Mouse (Mus musculus): ENCODE measurements around the gene C130050O18Rik. TPM values are rescaled to one million over a fixed set of nuclear protein-coding genes. Genes with fewer than 3 reads are reported as not detected.

C130050O18Rik gene
- total RNA-seq, 1 experiment = 0.49 TPM

DNA sequence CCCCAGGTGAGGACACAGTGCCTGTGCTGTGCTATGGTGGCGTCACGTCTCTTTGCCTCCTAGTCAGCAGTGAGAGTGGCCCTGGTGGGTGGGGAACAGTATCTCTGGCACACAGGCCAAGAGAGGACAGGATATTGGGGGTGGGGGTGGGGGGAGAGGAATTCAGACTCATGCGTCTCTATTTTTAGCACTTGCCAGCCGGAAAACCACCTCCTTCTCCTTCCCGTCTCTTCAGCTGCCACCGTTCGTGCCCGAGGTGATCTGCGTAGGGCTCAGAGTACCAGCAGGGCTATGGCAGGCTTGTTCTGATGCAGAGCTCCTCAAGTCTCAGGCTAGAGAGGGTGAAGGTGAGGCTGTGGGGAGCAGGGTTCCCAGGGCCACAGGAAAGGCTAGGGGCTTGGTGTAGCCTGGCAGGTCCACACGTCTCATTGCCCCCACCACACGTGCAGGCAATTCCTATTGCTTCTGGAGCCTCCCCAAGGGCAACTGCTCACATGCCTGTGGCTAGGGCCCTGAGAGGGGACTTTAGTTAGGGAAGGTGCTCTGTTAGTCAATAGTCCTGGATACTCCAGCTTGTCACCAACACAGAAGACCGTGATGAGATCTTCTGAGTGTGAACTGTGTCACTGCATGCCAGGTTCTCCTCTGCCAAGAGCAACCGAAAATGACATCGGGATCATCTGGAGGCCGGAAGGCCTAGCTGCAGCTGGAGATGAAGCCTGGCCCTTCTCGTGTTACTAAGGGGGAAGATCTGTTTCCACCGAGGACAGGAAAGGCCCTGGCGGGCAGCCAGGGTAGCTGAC is 27.4 kb upstream of the C130050O18Rik start, which contains the start of gene Gpr146:
Gene Gpr146 (plus strand): TSS at position 230 of the 803 bp plus-strand sequence.
- Histone ChIP-seq H3K4me1 (ENCODE audit: control insufficient read depth in 2 of 2, insufficient read depth in 2 of 2, low read length in 2 of 2, poor library complexity in 1 of 2) (peaks cover 12 to 29% of the 10 kb centered on the region in 2 experiments), H3K36me3 (ENCODE audit: control insufficient read depth, insufficient read depth, low read length, poor library complexity, severe bottlenecking) (no peaks in the 10 kb centered on the region), H3K4me3 (ENCODE audit: insufficient read depth in 1 of 2, low read depth in 1 of 2, low read length in 2 of 2, poor library complexity in 1 of 2, severe bottlenecking in 1 of 2) (no peak within 1 kb of the TSS), H3K9ac (ENCODE audit: insufficient read depth, low read depth, low read length, poor library complexity, severe bottlenecking) (no peak within 1 kb of the TSS), H3K9me3 (ENCODE audit: control insufficient read depth, insufficient read depth, low read depth, low read length) (no peaks in the 10 kb centered on the region), H3K27ac (ENCODE audit: insufficient read depth, low read depth, low read length, poor library complexity, severe bottlenecking) (no peak within 1 kb of the TSS)
- no peak for TF ChIP-seq CHD2 (IDR thresholded peaks at IDR 0.05; ENCODE audit: low read depth, low read length)
- TF ChIP-seq ZNF384 (IDR thresholded peaks at IDR 0.05; ENCODE audit: low read depth, low read length) = no peak
- no peak for TF ChIP-seq HCFC1 (IDR thresholded peaks at IDR 0.05; ENCODE audit: borderline replicate concordance, insufficient read depth, low read length)
- TF ChIP-seq ZC3H11A (IDR thresholded peaks at IDR 0.05; ENCODE audit: borderline replicate concordance, low read depth, low read length) = no peak
- no peak for TF ChIP-seq MAFK (IDR thresholded peaks at IDR 0.05; ENCODE audit: insufficient read depth, low read depth, low read length)
- in situ Hi-C loops (cut with MboI; ENCODE audit: low sequenced_read_pairs in 2 of 2, unreplicated experiment in 2 of 2) = no loop called here
- DNase-seq (ENCODE audit: low read depth, low spot score) = no peak

GRCm38 (mm10) chr5:139378271-139378556 is 26.9 kb upstream of the C130050O18Rik start:
- no peak overlapping the region for H3K4me3 ChIP-seq (ENCODE audit: insufficient read depth in 1 of 2, low read depth in 1 of 2, low read length in 2 of 2, poor library complexity in 1 of 2, severe bottlenecking in 1 of 2)
- H3K9me3 ChIP-seq (ENCODE audit: control insufficient read depth, insufficient read depth, low read depth, low read length) = no peaks in the 10 kb centered on the region
- DNase-seq (ENCODE audit: low read depth, low spot score) = no peak
- no peaks in the 10 kb centered on the region for H3K36me3 ChIP-seq (ENCODE audit: control insufficient read depth, insufficient read depth, low read length, poor library complexity, severe bottlenecking)
- H3K4me1 ChIP-seq (ENCODE audit: control insufficient read depth in 2 of 2, insufficient read depth in 2 of 2, low read length in 2 of 2, poor library complexity in 1 of 2) = peaks cover 14 to 30% of the 10 kb centered on the region in 2 experiments
- in situ Hi-C loops (cut with MboI; ENCODE audit: low sequenced_read_pairs in 2 of 2, unreplicated experiment in 2 of 2) = no loop called here
- no peak overlapping the region for H3K9ac ChIP-seq (ENCODE audit: insufficient read depth, low read depth, low read length, poor library complexity, severe bottlenecking)
- no peak overlapping the region for H3K27ac ChIP-seq (ENCODE audit: insufficient read depth, low read depth, low read length, poor library complexity, severe bottlenecking)
- no peak for TF ChIP-seq CHD2 (IDR thresholded peaks at IDR 0.05; ENCODE audit: low read depth, low read length)
- no peak for TF ChIP-seq ZNF384 (IDR thresholded peaks at IDR 0.05; ENCODE audit: low read depth, low read length)
- no peak for TF ChIP-seq MAFK (IDR thresholded peaks at IDR 0.05; ENCODE audit: insufficient read depth, low read depth, low read length)

DNA sequence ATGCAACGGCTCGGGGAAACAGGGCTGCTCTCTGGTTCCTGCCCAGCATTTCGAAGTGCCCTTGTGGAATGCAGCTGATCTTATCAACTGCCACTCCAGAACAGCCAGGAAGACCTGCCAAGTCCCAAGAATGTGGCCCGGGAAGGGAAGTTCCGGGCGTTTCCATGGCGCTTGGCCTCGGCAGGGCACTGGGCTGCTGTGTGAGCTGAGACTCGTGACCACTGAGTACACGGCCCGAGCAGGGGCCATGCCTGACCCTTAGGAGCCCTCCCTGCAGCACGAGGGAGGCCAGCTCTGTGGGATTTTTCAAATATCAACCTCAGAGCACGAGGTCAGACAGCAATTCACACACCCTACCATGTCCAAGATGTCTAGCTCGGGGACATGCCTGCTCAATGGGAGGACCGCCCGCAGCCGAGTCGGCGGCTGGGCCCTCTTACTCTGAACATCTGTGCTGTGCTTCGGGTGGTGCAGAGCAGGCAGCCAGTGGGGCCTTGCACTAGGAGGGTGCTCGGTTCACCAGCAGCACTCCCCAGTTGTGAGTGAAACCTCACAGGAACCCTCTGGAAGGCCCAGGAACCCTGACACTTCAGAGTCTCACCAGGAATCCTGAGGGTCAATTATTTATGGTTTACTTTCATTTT is 26.0 kb upstream of the C130050O18Rik start:
- Histone ChIP-seq H3K9ac (ENCODE audit: insufficient read depth, low read depth, low read length, poor library complexity, severe bottlenecking) (no peak overlapping the region), H3K4me3 (ENCODE audit: insufficient read depth in 1 of 2, low read depth in 1 of 2, low read length in 2 of 2, poor library complexity in 1 of 2, severe bottlenecking in 1 of 2) (no peak overlapping the region), H3K36me3 (ENCODE audit: control insufficient read depth, insufficient read depth, low read length, poor library complexity, severe bottlenecking) (no peaks in the 10 kb centered on the region), H3K9me3 (ENCODE audit: control insufficient read depth, insufficient read depth, low read depth, low read length) (no peaks in the 10 kb centered on the region), H3K4me1 (ENCODE audit: control insufficient read depth in 2 of 2, insufficient read depth in 2 of 2, low read length in 2 of 2, poor library complexity in 1 of 2) (peaks cover 14 to 31% of the 10 kb centered on the region in 2 experiments), H3K27ac (ENCODE audit: insufficient read depth, low read depth, low read length, poor library complexity, severe bottlenecking) (no peak overlapping the region)
- no peak for TF ChIP-seq HCFC1 (IDR thresholded peaks at IDR 0.05; ENCODE audit: borderline replicate concordance, insufficient read depth, low read length)
- TF ChIP-seq CHD2 (IDR thresholded peaks at IDR 0.05; ENCODE audit: low read depth, low read length) = no peak
- TF ChIP-seq ZC3H11A (IDR thresholded peaks at IDR 0.05; ENCODE audit: borderline replicate concordance, low read depth, low read length) = no peak
- no peak for DNase-seq (ENCODE audit: low read depth, low spot score)
- in situ Hi-C loops (cut with MboI; ENCODE audit: low sequenced_read_pairs in 2 of 2, unreplicated experiment in 2 of 2) = no loop called here

- TF ChIP-seq ZC3H11A (IDR thresholded peaks at IDR 0.05; ENCODE audit: borderline replicate concordance, low read depth, low read length) (no peak), ZNF384 (IDR thresholded peaks at IDR 0.05; ENCODE audit: low read depth, low read length) (no peak), HCFC1 (IDR thresholded peaks at IDR 0.05; ENCODE audit: borderline replicate concordance, insufficient read depth, low read length) (no peak; the same call in 1 of the 2 replicates), CHD2 (IDR thresholded peaks at IDR 0.05; ENCODE audit: low read depth, low read length) (no peak), MAFK (IDR thresholded peaks at IDR 0.05; ENCODE audit: insufficient read depth, low read depth, low read length) (no peak)
- no peaks in the 10 kb centered on the region; the same call in 1 of the 2 replicates for H3K36me3 ChIP-seq (ENCODE audit: control insufficient read depth, insufficient read depth, low read length, poor library complexity, severe bottlenecking)
- DNase-seq (ENCODE audit: low read depth, low spot score) = no peak
- no peak overlapping the region for H3K27ac ChIP-seq (ENCODE audit: insufficient read depth, low read depth, low read length, poor library complexity, severe bottlenecking)
- peaks cover 14 to 30% of the 10 kb centered on the region in 2 experiments; a peak in 3 of 4 replicates for H3K4me1 ChIP-seq (ENCODE audit: control insufficient read depth in 2 of 2, insufficient read depth in 2 of 2, low read length in 2 of 2, poor library complexity in 1 of 2)
- H3K4me3 ChIP-seq (ENCODE audit: insufficient read depth in 1 of 2, low read depth in 1 of 2, low read length in 2 of 2, poor library complexity in 1 of 2, severe bottlenecking in 1 of 2) = peak overlapping the region; percentile 74 to 75
- no peaks in the 10 kb centered on the region for H3K9me3 ChIP-seq (ENCODE audit: control insufficient read depth, insufficient read depth, low read depth, low read length)
- no peak overlapping the region for H3K9ac ChIP-seq (ENCODE audit: insufficient read depth, low read depth, low read length, poor library complexity, severe bottlenecking)
- in situ Hi-C loops (cut with MboI; ENCODE audit: low sequenced_read_pairs in 2 of 2, unreplicated experiment in 2 of 2) = no loop called here
Observed at GRCm38 (mm10) chr5:139379771-139380384, 25.2 kb upstream of the C130050O18Rik start.
